Mouse (Mus musculus) forebrain, embryonic 15.5 days (tissue): Measurements from ENCODE around the gene Yy1. TPM values are rescaled to one million over a fixed set of nuclear protein-coding genes. Genes with fewer than 3 reads are reported as not detected.
A peak's percentile ranks its signal among the peaks of the same experiment; 100 is the strongest.

Source experiments
- ATAC-seq: fragments of 200-750 bp; cut with Nextera tagmentation; replicated peaks from 2 replicates; pipeline ENCODE4 v1.8.0; 2017; ENCODE audit warnings: mild to moderate bottlenecking, moderate TSS enrichment, moderate library complexity
- H3K27ac ChIP-seq: fragments of 300-500 bp; sonication (generic); replicated peaks from 2 replicates; pipeline ENCODE4 v1.5.1; 2015; ENCODE audit warnings: mild to moderate bottlenecking, inconsistent platforms
- H3K27me3 ChIP-seq: fragments of 300-500 bp; sonication (generic); 2 replicates; pipeline ENCODE4 v1.6.1; 2015; ENCODE audit warnings: inconsistent platforms
- H3K36me3 ChIP-seq: fragments of 300-500 bp; sonication (generic); 2 replicates; pipeline ENCODE4 v1.6.1; 2015; ENCODE audit warnings: mild to moderate bottlenecking, inconsistent platforms
- H3K4me1 ChIP-seq: fragments of 300-500 bp; sonication (generic); 2 replicates; pipeline ENCODE4 v1.6.1; 2015; ENCODE audit warnings: inconsistent platforms
- H3K4me2 ChIP-seq: fragments of 300-500 bp; sonication (generic); replicated peaks from 2 replicates; pipeline ENCODE4 v1.6.1; 2015; ENCODE audit warnings: mild to moderate bottlenecking, inconsistent platforms
- H3K4me3 ChIP-seq: fragments of 300-500 bp; sonication (generic); 2 replicates; pipeline ENCODE4 v1.5.1; 2015; ENCODE audit warnings: mild to moderate bottlenecking, inconsistent platforms
- H3K9ac ChIP-seq: fragments of 300-500 bp; sonication (generic); replicated peaks from 2 replicates; pipeline ENCODE4 v1.6.1; 2015; ENCODE audit warnings: mild to moderate bottlenecking, inconsistent platforms
- H3K9me3 ChIP-seq: fragments of 300-500 bp; sonication (generic); 2 replicates; pipeline ENCODE4 v1.6.1; 2016; ENCODE audit warnings: inconsistent platforms
- WGBS: fragments of 180-500 bp; shearing (Covaris S2); methylation state at CpG from one replicate; pipeline ENCODE4 v1.1.7; 2015; ENCODE audit warnings: mixed read lengths; 5-methylcytosine and 5-hydroxymethylcytosine counted together
- polyA plus RNA-seq: library from polyadenylated mRNA; unstranded; fragments of >200 nt; fragmentation: Nextera tagmentation; extraction: Ambion mirVana; gene quantifications from 2 replicates; pipeline ENCODE4 v1.2.1, GENCODE M21; 2015

Yy1 gene
- polyA plus RNA-seq, 1 experiment from 2014 or later = 17.2 TPM

- Histone ChIP-seq H3K4me1 (peaks cover 6% of the 10 kb centered on the region), H3K9me3 (no peaks in the 10 kb centered on the region), H3K4me2 (no peak overlapping the region), H3K9ac (no peak overlapping the region), H3K27ac (no peak overlapping the region), H3K27me3 (no peaks in the 10 kb centered on the region), H3K4me3 (no peak overlapping the region), H3K36me3 (no peaks in the 10 kb centered on the region)
- 88% methylated on average over 6 of the region's 6 CpGs for WGBS
- ATAC-seq = no peak
Measured at GRCm38 (mm10) chr12:108760016-108760415, 32.8 kb upstream of the Yy1 start.

GRCm38 (mm10) chr12:108760500-108761020 is 32.2 kb upstream of the Yy1 start:
- H3K9me3 ChIP-seq = no peaks in the 10 kb centered on the region
- peaks cover 7% of the 10 kb centered on the region for H3K4me1 ChIP-seq
- H3K27ac ChIP-seq = no peak overlapping the region
- H3K27me3 ChIP-seq = no peaks in the 10 kb centered on the region
- WGBS = 75% methylated on average over 9 of the region's 9 CpGs
- H3K36me3 ChIP-seq = no peaks in the 10 kb centered on the region
- no peak overlapping the region for H3K4me3 ChIP-seq
- ATAC-seq = no peak
- H3K9ac ChIP-seq = no peak overlapping the region
- H3K4me2 ChIP-seq = no peak overlapping the region

GRCm38 (mm10) chr12:108761209-108761608 is 31.6 kb upstream of the Yy1 start:
- Histone ChIP-seq H3K4me2 (no peak overlapping the region), H3K27me3 (no peaks in the 10 kb centered on the region), H3K36me3 (no peaks in the 10 kb centered on the region), H3K9me3 (no peaks in the 10 kb centered on the region), H3K9ac (no peak overlapping the region), H3K4me3 (no peak overlapping the region), H3K27ac (no peak overlapping the region), H3K4me1 (peaks cover 13% of the 10 kb centered on the region)
- no peak for ATAC-seq
- WGBS = 73% methylated on average over 4 of the region's 4 CpGs

- Histone ChIP-seq H3K36me3 (no peaks in the 10 kb centered on the region), H3K27ac (no peak overlapping the region), H3K9me3 (no peaks in the 10 kb centered on the region), H3K4me1 (peaks cover 15% of the 10 kb centered on the region), H3K27me3 (no peaks in the 10 kb centered on the region), H3K9ac (no peak overlapping the region), H3K4me3 (no peak overlapping the region), H3K4me2 (no peak overlapping the region)
- no peak for ATAC-seq
- WGBS = 80% methylated on average over 4 of the region's 4 CpGs
Measured at GRCm38 (mm10) chr12:108761665-108762064, 31.1 kb upstream of the Yy1 start.

GRCm38 (mm10) chr12:108763057-108763796 is 29.5 kb upstream of the Yy1 start:
- no peak overlapping the region for H3K4me3 ChIP-seq
- no peak overlapping the region for H3K27ac ChIP-seq
- H3K9ac ChIP-seq = no peak overlapping the region
- 71% methylated on average over 9 of the region's 9 CpGs for WGBS
- H3K4me2 ChIP-seq = no peak overlapping the region
- H3K4me1 ChIP-seq = peaks cover 10% of the 10 kb centered on the region
- no peaks in the 10 kb centered on the region for H3K9me3 ChIP-seq
- no peaks in the 10 kb centered on the region for H3K27me3 ChIP-seq
- no peaks in the 10 kb centered on the region for H3K36me3 ChIP-seq
- ATAC-seq = no peak

GRCm38 (mm10) chr12:108764917-108765678 is 27.7 kb upstream of the Yy1 start:
- Histone ChIP-seq H3K36me3 (no peaks in the 10 kb centered on the region), H3K27me3 (no peaks in the 10 kb centered on the region), H3K4me2 (no peak overlapping the region), H3K4me1 (peaks cover 10% of the 10 kb centered on the region), H3K9me3 (no peaks in the 10 kb centered on the region), H3K4me3 (no peak overlapping the region), H3K27ac (0 out of 2 replicates have a peak overlapping the region, but pooled peaks have one; percentile 43), H3K9ac (peak overlapping the region; percentile 24; the same call in 1 of the 2 replicates)
- ATAC-seq = no peak
- 78% methylated on average over 22 of the region's 22 CpGs for WGBS

- no peak for ATAC-seq
- H3K27me3 ChIP-seq = no peaks in the 10 kb centered on the region
- H3K9ac ChIP-seq = peak overlapping the region; percentile 24; the same call in 1 of the 2 replicates
- H3K9me3 ChIP-seq = no peaks in the 10 kb centered on the region
- peak overlapping the region; percentile 8; the same call in 1 of the 2 replicates for H3K4me3 ChIP-seq
- H3K36me3 ChIP-seq = no peaks in the 10 kb centered on the region
- WGBS = 38% methylated on average over 14 of the region's 14 CpGs
- H3K4me2 ChIP-seq = peak overlapping the region; percentile 29
- H3K27ac ChIP-seq = peak overlapping the region; percentile 43
- H3K4me1 ChIP-seq = peaks cover 10% of the 10 kb centered on the region
Measured at GRCm38 (mm10) chr12:108765751-108766221, 27.0 kb upstream of the Yy1 start.

- Histone ChIP-seq H3K4me1 (peaks cover 10% of the 10 kb centered on the region), H3K9ac (0 out of 2 replicates have a peak overlapping the region, but pooled peaks have one; percentile 24), H3K9me3 (no peaks in the 10 kb centered on the region), H3K36me3 (no peaks in the 10 kb centered on the region), H3K27me3 (no peaks in the 10 kb centered on the region), H3K27ac (peak overlapping the region; percentile 43), H3K4me3 (no peak overlapping the region), H3K4me2 (peak overlapping the region; percentile 29)
- 60% methylated on average over 10 of the region's 10 CpGs for whole genome bisulfite sequencing
- no peak for ATAC-seq
Measured at GRCm38 (mm10) chr12:108766316-108766715, 26.5 kb upstream of the Yy1 start.

GRCm38 (mm10) chr12:108766866-108767265 is 25.9 kb upstream of the Yy1 start:
- no peak for ATAC-seq
- Histone ChIP-seq H3K27me3 (no peaks in the 10 kb centered on the region), H3K36me3 (no peaks in the 10 kb centered on the region), H3K27ac (peak overlapping the region; percentile 43; the same call in 1 of the 2 replicates), H3K4me2 (no peak overlapping the region; the same call in 1 of the 2 replicates), H3K4me3 (no peak overlapping the region), H3K4me1 (peaks cover 10% of the 10 kb centered on the region), H3K9me3 (no peaks in the 10 kb centered on the region), H3K9ac (no peak overlapping the region)
- WGBS = 64% methylated on average over 7 of the region's 7 CpGs

GRCm38 (mm10) chr12:108768196-108768854 is 24.4 kb upstream of the Yy1 start:
- no peaks in the 10 kb centered on the region for H3K27me3 ChIP-seq
- H3K4me2 ChIP-seq = no peak overlapping the region
- no peaks in the 10 kb centered on the region for H3K36me3 ChIP-seq
- WGBS = 89% methylated on average over 11 of the region's 11 CpGs
- H3K4me3 ChIP-seq = no peak overlapping the region
- H3K9me3 ChIP-seq = no peaks in the 10 kb centered on the region
- no peak for ATAC-seq
- H3K9ac ChIP-seq = no peak overlapping the region
- no peak overlapping the region for H3K27ac ChIP-seq
- H3K4me1 ChIP-seq = peaks cover 10% of the 10 kb centered on the region

GRCm38 (mm10) chr12:108780108-108780877 is 12.5 kb upstream of the Yy1 start:
- ATAC-seq = no peak
- H3K27ac ChIP-seq = no peak overlapping the region
- no peak overlapping the region for H3K4me3 ChIP-seq
- H3K4me2 ChIP-seq = no peak overlapping the region
- no peaks in the 10 kb centered on the region for H3K4me1 ChIP-seq
- peaks cover 9% of the 10 kb centered on the region for H3K9me3 ChIP-seq
- H3K27me3 ChIP-seq = no peaks in the 10 kb centered on the region
- peaks cover 26% of the 10 kb centered on the region for H3K36me3 ChIP-seq
- WGBS = 97% methylated on average over 7 of the region's 7 CpGs
- H3K9ac ChIP-seq = no peak overlapping the region
